8 mouse cellular contexts compared by ENCODE assay signal in the genomic region with DNA sequence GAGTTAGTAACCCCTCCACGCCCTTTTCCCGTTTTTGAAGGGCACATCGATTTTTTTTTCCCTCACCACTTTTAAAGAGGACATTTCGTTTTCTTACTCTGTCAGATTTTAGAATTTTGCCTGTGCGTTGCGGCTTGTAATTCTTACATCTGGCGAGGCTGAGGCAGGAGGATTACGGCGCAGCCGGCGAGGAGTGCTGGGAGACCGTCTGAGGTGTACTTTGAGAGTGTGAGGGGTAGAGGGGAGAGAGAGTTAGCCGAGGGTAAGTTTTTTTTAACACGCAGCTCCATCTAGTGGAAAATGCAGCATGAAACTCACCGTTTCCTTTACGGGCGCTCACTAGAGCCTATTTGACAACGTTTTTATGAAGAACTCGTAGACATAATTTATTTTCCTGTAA. TPM values are rescaled to one million over a fixed set of nuclear protein-coding genes. Genes with fewer than 3 reads are reported as not detected.
DNase-seq lines count a peak whose midpoint lies in the region; ATAC-seq lines count a peak whose summit lies in the region.

No protein-coding gene starts in this region.

- H3K27ac ChIP-seq in hindbrain, embryonic 16.5 days (ENCODE audit: low read depth, low read length): peak overlapping the region; percentile 97
- peak overlapping the region; percentile 74 for H3K27ac ChIP-seq in macrophage

- H3K36me3 ChIP-seq in hindbrain, embryonic 16.5 days (ENCODE audit: control insufficient read depth, insufficient read depth, low read length): peaks cover 10% of the 10 kb centered on the region
- no peaks in the 10 kb centered on the region for H3K36me3 ChIP-seq in macrophage (ENCODE audit: inconsistent target)

- WGBS in hindbrain, embryonic 16.5 days: 2% methylated on average over 19 of the region's 19 CpGs
- WGBS in macrophage (ENCODE audit: missing documents): 2% methylated on average over 19 of the region's 19 CpGs

- no peaks in the 10 kb centered on the region for H3K9me3 ChIP-seq in hindbrain, embryonic 16.5 days (ENCODE audit: control insufficient read depth, low read length)

- H3K27me3 ChIP-seq in hindbrain, embryonic 16.5 days (replicated peaks; ENCODE audit: control insufficient read depth, insufficient read depth, low read length): no peaks in the 10 kb centered on the region

- H3K4me2 ChIP-seq in hindbrain, embryonic 16.5 days (ENCODE audit: low read length): peak overlapping the region; percentile 63

- H3K9ac ChIP-seq in hindbrain, embryonic 16.5 days (ENCODE audit: low read depth, low read length): peak overlapping the region; percentile 85

- peak overlapping the region; percentile 63 for H3K4me3 ChIP-seq in hindbrain, embryonic 16.5 days (ENCODE audit: low read length)
- peak overlapping the region; percentile 87 for H3K4me3 ChIP-seq in macrophage (ENCODE audit: inconsistent target)

- no peaks in the 10 kb centered on the region for H3K4me1 ChIP-seq in hindbrain, embryonic 16.5 days (ENCODE audit: control insufficient read depth, insufficient read depth, low read depth, low read length)

- DNase-seq in cerebellum, postnatal 36 days: peak; percentile 49 to 63
- peak; percentile 70 for DNase-seq in gastrocnemius, adult 18-20 months (ENCODE audit: low spot score)
- DNase-seq in layer of hippocampus, postnatal 36 days: peak; percentile 45 to 52
- peak; percentile 44 for DNase-seq in retina, postnatal 7 days (ENCODE audit: low read depth, low spot score)
- peak; percentile 78 for DNase-seq in thymus, postnatal 4 days

- peak; percentile 62 for ATAC-seq in activated CD4-positive, CD25-positive, alpha-beta regulatory T cell, adult 4 months
- peak; percentile 63 for ATAC-seq in hindbrain, embryonic 16.5 days

- no peaks in the 10 kb centered on the region for H3K79me2 ChIP-seq in macrophage (ENCODE audit: inconsistent target)

RNA-seq across cellular contexts. Expression of a gene that starts 0.7 kb away (rescaled TPM):
- polyA plus RNA-seq in activated CD4-positive, CD25-positive, alpha-beta regulatory T cell, adult 4 months (2017; shearing (Covaris generic)): 10 to 100 TPM; 11.9 to 15.1 TPM
- 10 to 100 TPM; 20.7 to 21.5 TPM for total RNA-seq in gastrocnemius, adult 18-20 months (2021)
- 26.1 and 26.5 TPM in 2 replicates for polyA plus RNA-seq in hindbrain, embryonic 16.5 days (2015; fragmentation: Nextera tagmentation; extraction: Ambion mirVana)
- total RNA-seq in layer of hippocampus, postnatal 36 days (2021): 10 to 100 TPM; 32.5 to 35.4 TPM
- total RNA-seq in macrophage (2018; cell fraction: chromatin; rRNA removed): 1 to 10 TPM in 17 of 26 experiments, not detected in 9; 1.3 to 5.8 (median 3.6) TPM
- total RNA-seq in macrophage (2018; cell fraction: cytosol; rRNA removed): 10 to 100 TPM; 26.7 to 44.5 (median 34.0) TPM
- total RNA-seq in macrophage (2018; cell fraction: nucleus; rRNA removed): 10 to 100 TPM in 4 of 26 experiments, 1 to 10 TPM in 22; 2.3 to 13.6 (median 7.1) TPM
- 22.0 to 41.0 TPM (median 36.0 TPM) in 3 replicates for polyA plus RNA-seq in macrophage (2018)

RNA-seq across cellular contexts. Expression of a gene that starts 13.4 kb away (rescaled TPM):
- 10 to 100 TPM; 31.4 to 31.5 TPM for polyA plus RNA-seq in activated CD4-positive, CD25-positive, alpha-beta regulatory T cell, adult 4 months (2017; shearing (Covaris generic))
- total RNA-seq in gastrocnemius, adult 18-20 months (2021): 10 to 100 TPM; 31.6 to 32.9 TPM
- polyA plus RNA-seq in hindbrain, embryonic 16.5 days (2015; fragmentation: Nextera tagmentation; extraction: Ambion mirVana): 142 and 149 TPM in 2 replicates
- total RNA-seq in layer of hippocampus, postnatal 36 days (2021): 10 to 100 TPM; 74.8 to 78.1 TPM
- total RNA-seq in macrophage (2018; cell fraction: chromatin; rRNA removed): 10 to 100 TPM in 18 of 26 experiments, 1 to 10 TPM in 8; 3.0 to 30.6 (median 14.8) TPM
- 10 to 100 TPM; 33.4 to 55.5 (median 44.8) TPM for total RNA-seq in macrophage (2018; cell fraction: cytosol; rRNA removed)
- 10 to 100 TPM; 14.7 to 53.8 (median 36.7) TPM for total RNA-seq in macrophage (2018; cell fraction: nucleus; rRNA removed)
- 37.2 to 54.5 TPM (median 47.4 TPM) in 3 replicates for polyA plus RNA-seq in macrophage (2018)

RNA-seq across cellular contexts. Expression of a gene that starts 34.9 kb away (rescaled TPM):
- polyA plus RNA-seq in activated CD4-positive, CD25-positive, alpha-beta regulatory T cell, adult 4 months (2017; shearing (Covaris generic)): 10 to 100 TPM; 12.9 to 15.2 TPM
- total RNA-seq in gastrocnemius, adult 18-20 months (2021): 10 to 100 TPM; 28.7 to 32.0 TPM
- 65.5 and 73.6 TPM in 2 replicates for polyA plus RNA-seq in hindbrain, embryonic 16.5 days (2015; fragmentation: Nextera tagmentation; extraction: Ambion mirVana)
- total RNA-seq in layer of hippocampus, postnatal 36 days (2021): 10 to 100 TPM; 80.7 to 84.1 TPM
- total RNA-seq in macrophage (2018; cell fraction: chromatin; rRNA removed): 10 to 100 TPM; 14.4 to 54.7 (median 31.6) TPM
- total RNA-seq in macrophage (2018; cell fraction: cytosol; rRNA removed): 10 to 100 TPM; 29.3 to 42.8 (median 34.6) TPM
- total RNA-seq in macrophage (2018; cell fraction: nucleus; rRNA removed): 10 to 100 TPM; 23.2 to 92.4 (median 53.6) TPM
- polyA plus RNA-seq in macrophage (2018): 24.7 to 37.0 TPM (median 34.5 TPM) in 3 replicates

RNA-seq across cellular contexts. Expression of a gene that starts 56.5 kb away (rescaled TPM):
- under 1 TPM in 1 of 2 experiments, not detected in 1; 0.25 TPM for polyA plus RNA-seq in activated CD4-positive, CD25-positive, alpha-beta regulatory T cell, adult 4 months (2017; shearing (Covaris generic))
- total RNA-seq in gastrocnemius, adult 18-20 months (2021): under 1 TPM in 1 of 2 experiments, not detected in 1; 0.34 TPM
- 0.19 TPM in 1 of 2 replicates, not detected in the other for polyA plus RNA-seq in hindbrain, embryonic 16.5 days (2015; fragmentation: Nextera tagmentation; extraction: Ambion mirVana)
- under 1 TPM in 1 of 2 experiments, not detected in 1; 0.38 TPM for total RNA-seq in layer of hippocampus, postnatal 36 days (2021)
- under 1 TPM in 3 of 26 experiments, not detected in 23; 0.45 to 0.91 (median 0.59) TPM for total RNA-seq in macrophage (2018; cell fraction: chromatin; rRNA removed)
- total RNA-seq in macrophage (2018; cell fraction: cytosol; rRNA removed): under 1 TPM in 3 of 26 experiments, not detected in 23; 0.11 to 0.17 (median 0.14) TPM
- total RNA-seq in macrophage (2018; cell fraction: nucleus; rRNA removed): not detected
- polyA plus RNA-seq in macrophage (2018): not detected in 3 replicates

Comparison
In these comparisons a context has a peak if more than half of its experiments do, and no peak if none do; other contexts are left out.
1. Peak in every context shown above with its lines: DNase-seq, ATAC-seq, H3K4me3 ChIP-seq and H3K27ac ChIP-seq.